Mouse (Mus musculus): ENCODE measurements around the gene Srrm2. TPM values are rescaled to one million over a fixed set of nuclear protein-coding genes. Genes with fewer than 3 reads are reported as not detected.

The Srrm2 gene
- polyA plus RNA-seq, 2 experiments = 107 to 136 TPM

DNA sequence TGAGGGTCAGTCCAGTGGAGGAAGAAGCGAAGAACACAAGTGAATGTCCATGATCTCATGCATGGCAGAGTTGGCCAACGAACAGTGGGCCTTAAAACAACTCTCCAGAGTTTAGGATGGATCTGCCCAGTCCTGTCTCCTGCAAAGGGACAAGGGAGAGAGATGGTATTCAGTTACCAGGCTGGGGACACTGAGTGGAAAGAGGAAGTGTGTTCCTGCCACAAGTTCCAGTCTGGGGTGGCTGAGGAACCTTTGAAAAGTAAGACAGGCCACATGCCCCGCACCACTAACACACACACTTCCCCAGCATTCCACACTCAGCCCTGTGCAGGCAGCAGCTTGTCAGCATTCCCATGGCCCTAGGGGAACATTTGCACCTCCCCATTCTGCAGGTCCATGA is 43.6 kb upstream of the Srrm2 start:
- no peak for TF ChIP-seq CTCF (IDR thresholded peaks at IDR 0.05; ENCODE audit: low read depth)
- no peak for TF ChIP-seq EP300 (IDR thresholded peaks at IDR 0.05; ENCODE audit: low read depth)
- H3K27me3 ChIP-seq (ENCODE audit: control insufficient read depth, insufficient read depth, low read length) = peaks cover 54% of the 10 kb centered on the region

DNA sequence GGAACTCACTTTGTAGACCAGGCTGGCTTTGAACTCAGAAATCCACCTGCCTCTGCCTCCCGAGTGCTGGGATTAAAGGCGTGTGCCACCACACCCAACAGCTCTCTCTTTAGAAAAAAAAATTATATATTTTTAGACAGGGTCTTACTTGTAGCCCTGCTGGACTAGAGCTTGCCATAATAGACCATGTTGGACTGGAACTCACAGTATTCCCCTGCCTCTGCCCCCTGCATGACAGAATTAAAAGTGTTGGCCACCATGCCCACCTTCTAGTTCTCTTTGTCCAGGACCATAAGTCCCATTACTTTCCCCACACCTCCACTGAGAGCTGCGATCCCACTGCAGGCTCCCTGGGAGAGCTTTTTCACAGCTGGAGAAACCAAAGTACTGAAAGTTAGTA is 42.9 kb upstream of the Srrm2 start:
- ATAC-seq (ENCODE audit: insufficient read depth) (no peak), DNase-seq (ENCODE audit: low read depth in 3 of 3, low spot score in 3 of 3) (no peak)
- Histone ChIP-seq H3K4me3 (ENCODE audit: insufficient read depth in 1 of 2, low read depth in 2 of 2, low read length in 2 of 2) (no peak overlapping the region), H3K4me2 (ENCODE audit: low read depth) (no peak overlapping the region), H3K27me3 (ENCODE audit: control insufficient read depth, insufficient read depth, low read length) (peaks cover 47% of the 10 kb centered on the region), H3K9me3 (ENCODE audit: control insufficient read depth, low read length) (no peaks in the 10 kb centered on the region), H3K36me3 (replicated peaks; ENCODE audit: control insufficient read depth, insufficient read depth, low read depth) (no peaks in the 10 kb centered on the region), H3K4me1 (replicated peaks; ENCODE audit: control insufficient read depth in 2 of 2, insufficient read depth in 2 of 2, low read length in 1 of 2) (peaks cover 0 to 3% of the 10 kb centered on the region in 2 experiments; a peak in 1 of 4 replicates), H3K9ac (replicated peaks) (no peak overlapping the region), H3K27ac (no peak overlapping the region)
- 50% methylated on average over 3 of the region's 3 CpGs for WGBS (ENCODE audit: insufficient replicate concordance)
- no peak for TF ChIP-seq CTCF (IDR thresholded peaks at IDR 0.05; ENCODE audit: low read depth)
- no peak for TF ChIP-seq EP300 (IDR thresholded peaks at IDR 0.05; ENCODE audit: low read depth)

More for the DNA sequence above, 43.6 kb upstream of the Srrm2 start:
- Histone ChIP-seq H3K9me3 (ENCODE audit: control insufficient read depth, low read length) (no peaks in the 10 kb centered on the region), H3K27ac (no peak overlapping the region), H3K4me2 (ENCODE audit: low read depth) (no peak overlapping the region), H3K9ac (replicated peaks) (no peak overlapping the region), H3K36me3 (replicated peaks; ENCODE audit: control insufficient read depth, insufficient read depth, low read depth) (no peaks in the 10 kb centered on the region), H3K4me3 (ENCODE audit: insufficient read depth in 1 of 2, low read depth in 2 of 2, low read length in 2 of 2) (no peak overlapping the region), H3K4me1 (replicated peaks; ENCODE audit: control insufficient read depth in 2 of 2, insufficient read depth in 2 of 2, low read length in 1 of 2) (peaks cover 0 to 3% of the 10 kb centered on the region in 2 experiments; a peak in 1 of 4 replicates)
- WGBS (ENCODE audit: insufficient replicate concordance) = 42% methylated on average over 3 of the region's 3 CpGs
- ATAC-seq (ENCODE audit: insufficient read depth) (no peak), DNase-seq (ENCODE audit: low read depth in 3 of 3, low spot score in 3 of 3) (no peak)

DNA sequence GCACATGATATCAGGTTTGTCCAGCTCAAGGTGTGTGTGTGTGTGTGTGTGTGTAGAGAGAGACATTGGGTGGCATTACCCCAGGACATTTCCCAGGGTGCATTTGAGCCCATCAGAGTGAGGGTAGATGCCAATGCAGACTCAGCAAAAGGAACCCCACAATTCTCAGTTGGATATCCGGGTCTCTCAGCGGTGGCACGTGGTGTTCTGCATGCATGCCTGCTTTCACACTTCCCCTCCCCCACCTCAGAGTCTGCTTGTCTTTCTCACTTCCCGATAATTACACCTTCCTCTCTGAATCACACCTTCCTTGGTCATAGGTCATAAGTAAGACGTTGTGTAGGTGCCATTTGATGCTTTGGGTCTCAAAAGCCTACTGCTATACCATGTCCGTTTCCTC is 42.3 kb upstream of the Srrm2 start:
- H3K27ac ChIP-seq = no peak overlapping the region
- H3K9me3 ChIP-seq (ENCODE audit: control insufficient read depth, low read length) = no peaks in the 10 kb centered on the region
- ATAC-seq (ENCODE audit: insufficient read depth) (no peak), DNase-seq (ENCODE audit: low read depth in 3 of 3, low spot score in 3 of 3) (no peak)
- no peak overlapping the region for H3K9ac ChIP-seq (replicated peaks)
- no peaks in the 10 kb centered on the region for H3K36me3 ChIP-seq (replicated peaks; ENCODE audit: control insufficient read depth, insufficient read depth, low read depth)
- H3K4me3 ChIP-seq (ENCODE audit: insufficient read depth in 1 of 2, low read depth in 2 of 2, low read length in 2 of 2) = no peak overlapping the region
- H3K4me1 ChIP-seq (replicated peaks; ENCODE audit: control insufficient read depth in 2 of 2, insufficient read depth in 2 of 2, low read length in 1 of 2) = peaks cover 0 to 3% of the 10 kb centered on the region in 2 experiments; a peak in 1 of 4 replicates
- no peak overlapping the region for H3K4me2 ChIP-seq (ENCODE audit: low read depth)
- TF ChIP-seq EP300 (IDR thresholded peaks at IDR 0.05; ENCODE audit: low read depth) (no peak), CTCF (IDR thresholded peaks at IDR 0.05; ENCODE audit: low read depth) (no peak)
- H3K27me3 ChIP-seq (ENCODE audit: control insufficient read depth, insufficient read depth, low read length) = peaks cover 41% of the 10 kb centered on the region
- 18% methylated on average over 6 of the region's 6 CpGs for WGBS (ENCODE audit: insufficient replicate concordance)

DNA sequence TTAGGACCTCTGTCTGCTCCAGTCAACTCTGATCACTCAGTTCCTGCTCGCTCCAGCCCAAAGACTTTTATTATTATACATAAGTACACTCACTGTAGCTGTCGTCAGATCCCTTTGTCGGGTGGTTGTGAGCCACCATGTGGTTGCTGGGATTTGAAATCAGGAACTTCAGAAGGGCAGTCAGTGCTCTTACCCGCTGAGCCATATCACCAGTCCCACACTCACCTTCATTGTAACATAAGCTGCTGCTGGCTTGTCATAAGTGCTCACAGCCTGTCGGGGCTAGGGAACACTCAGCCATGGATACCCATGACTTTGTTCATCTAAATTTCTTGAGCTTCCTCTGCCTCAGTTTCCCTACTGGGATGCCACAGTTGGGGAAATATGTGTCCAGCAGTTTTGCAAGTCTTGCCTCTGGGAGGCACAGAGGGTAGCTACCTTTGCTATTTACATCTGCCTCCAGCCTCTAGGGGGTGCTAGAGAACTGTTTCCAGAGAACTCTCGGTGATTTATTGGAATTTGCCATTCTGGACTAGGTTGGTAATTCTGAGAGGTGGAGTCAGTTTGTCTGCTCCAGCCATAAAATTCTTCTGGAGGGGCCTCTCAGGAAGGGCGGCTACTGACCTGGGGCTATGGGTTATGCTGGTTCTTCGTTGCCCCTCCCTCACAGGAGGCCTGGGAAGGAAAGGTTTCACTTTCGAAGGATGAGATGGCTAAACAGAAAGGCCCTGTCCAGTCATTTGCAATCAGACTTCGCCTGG is 41.5 kb upstream of the Srrm2 start:
- Histone ChIP-seq H3K27me3 (ENCODE audit: control insufficient read depth, insufficient read depth, low read length) (peaks cover 33% of the 10 kb centered on the region), H3K9me3 (ENCODE audit: control insufficient read depth, low read length) (no peaks in the 10 kb centered on the region), H3K4me2 (ENCODE audit: low read depth) (peak overlapping the region; percentile 49), H3K4me1 (replicated peaks; ENCODE audit: control insufficient read depth in 2 of 2, insufficient read depth in 2 of 2, low read length in 1 of 2) (peaks cover 0 to 3% of the 10 kb centered on the region in 2 experiments; a peak in 1 of 4 replicates), H3K4me3 (ENCODE audit: insufficient read depth in 1 of 2, low read depth in 2 of 2, low read length in 2 of 2) (peak overlapping the region; percentile 26 to 34; a peak in 1 of 4 replicates), H3K36me3 (replicated peaks; ENCODE audit: control insufficient read depth, insufficient read depth, low read depth) (no peaks in the 10 kb centered on the region), H3K9ac (replicated peaks) (no peak overlapping the region; the same call in 1 of the 2 replicates), H3K27ac (no peak overlapping the region)
- ATAC-seq (ENCODE audit: insufficient read depth) (peak; percentile 27; the same call in 1 of the 2 replicates), DNase-seq (ENCODE audit: low read depth in 3 of 3, low spot score in 3 of 3) (peak; percentile 62 to 65 (median 62))
- 26% methylated on average over 10 of the region's 10 CpGs for WGBS (ENCODE audit: insufficient replicate concordance)
- TF ChIP-seq EP300 (IDR thresholded peaks at IDR 0.05; ENCODE audit: low read depth) (no peak), CTCF (IDR thresholded peaks at IDR 0.05; ENCODE audit: low read depth) (peak; percentile 86)

DNA sequence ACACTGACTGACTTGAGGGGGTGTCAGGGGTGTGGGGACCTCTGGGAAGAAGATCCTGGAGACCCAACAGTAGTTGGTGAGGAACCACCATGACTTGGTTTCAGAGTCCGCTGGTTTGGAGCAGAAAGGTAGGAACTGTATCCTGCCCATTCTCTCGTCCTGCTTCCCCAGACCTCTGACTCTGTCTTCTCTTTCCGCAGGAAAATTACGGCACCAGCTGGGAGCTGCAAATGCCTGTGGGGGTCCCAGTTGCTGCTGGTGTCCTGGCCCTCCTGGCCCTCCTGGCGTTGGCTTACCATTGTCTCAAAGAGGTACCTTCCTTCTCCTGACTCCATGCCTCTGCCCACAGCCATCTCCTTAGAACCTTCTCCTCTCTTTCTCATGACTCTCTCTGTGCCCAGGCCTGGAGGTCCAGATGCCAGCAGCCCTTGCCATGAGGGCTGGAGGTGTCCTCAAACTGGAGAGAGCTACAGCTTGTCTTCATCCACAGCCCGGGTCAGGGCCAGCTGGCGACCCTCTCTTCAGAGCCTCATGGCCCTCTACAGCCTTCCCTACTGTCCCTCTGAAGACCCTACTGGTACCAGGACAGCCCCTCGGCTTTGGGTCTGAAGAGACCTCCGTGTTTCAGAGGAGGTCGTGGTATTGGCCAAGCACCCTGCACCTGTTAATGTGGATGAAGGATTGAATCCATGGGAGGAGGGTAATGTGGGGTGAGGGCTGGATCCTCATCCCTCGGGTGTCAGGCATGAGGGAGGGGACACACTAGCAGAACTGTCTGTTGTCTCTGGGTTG is 40.7 kb upstream of the Srrm2 start:
- Histone ChIP-seq H3K27me3 (ENCODE audit: control insufficient read depth, insufficient read depth, low read length) (peaks cover 26% of the 10 kb centered on the region), H3K4me1 (replicated peaks; ENCODE audit: control insufficient read depth in 2 of 2, insufficient read depth in 2 of 2, low read length in 1 of 2) (peaks cover 0 to 3% of the 10 kb centered on the region in 2 experiments; a peak in 1 of 4 replicates), H3K4me2 (ENCODE audit: low read depth) (peak overlapping the region; percentile 49), H3K27ac (no peak overlapping the region), H3K9ac (replicated peaks) (no peak overlapping the region; the same call in 1 of the 2 replicates), H3K9me3 (ENCODE audit: control insufficient read depth, low read length) (no peaks in the 10 kb centered on the region), H3K36me3 (replicated peaks; ENCODE audit: control insufficient read depth, insufficient read depth, low read depth) (no peaks in the 10 kb centered on the region), H3K4me3 (ENCODE audit: insufficient read depth in 1 of 2, low read depth in 2 of 2, low read length in 2 of 2) (peak overlapping the region; percentile 26 to 34; a peak in 1 of 4 replicates)
- DNase-seq (ENCODE audit: low read depth in 3 of 3, low spot score in 3 of 3) = no peak
- TF ChIP-seq CTCF (IDR thresholded peaks at IDR 0.05; ENCODE audit: low read depth) (no peak), EP300 (IDR thresholded peaks at IDR 0.05; ENCODE audit: low read depth) (no peak)
- 58% methylated on average over 11 of the region's 11 CpGs for WGBS (ENCODE audit: insufficient replicate concordance)
- ATAC-seq (ENCODE audit: insufficient read depth) = no peak

Measured in liver, embryonic 14.5 days (tissue).